Mouse (Mus musculus) liver, embryonic 12.5 days (tissue): ENCODE measurements around the gene Enah. TPM values are rescaled to one million over a fixed set of nuclear protein-coding genes. Genes with fewer than 3 reads are reported as not detected.

Source experiments
- ATAC-seq: fragments of 200-750 bp; cut with Nextera tagmentation; 2 replicates; pipeline ENCODE4 v1.8.0; 2017; ENCODE audit warnings: moderate number of reproducible peaks, mild to moderate bottlenecking, moderate library complexity
- H3K27ac ChIP-seq: fragments of 300-500 bp; sonication (generic); 2 replicates; pipeline ENCODE4 v1.5.1; 2016; ENCODE audit warnings: mild to moderate bottlenecking
- H3K27me3 ChIP-seq: fragments of 300-500 bp; sonication (generic); replicated peaks from 2 replicates; pipeline ENCODE4 v1.6.1; 2016; ENCODE audit warnings: mild to moderate bottlenecking, moderate library complexity
- H3K36me3 ChIP-seq: fragments of 300-500 bp; sonication (generic); 2 replicates; pipeline ENCODE4 v1.6.1; 2016; ENCODE audit warnings: mild to moderate bottlenecking, moderate library complexity
- H3K4me1 ChIP-seq: fragments of 300-500 bp; sonication (generic); 2 replicates; pipeline ENCODE4 v1.6.1; 2016
- H3K4me2 ChIP-seq: fragments of 300-500 bp; sonication (generic); 2 replicates; pipeline ENCODE4 v1.6.1; 2016; ENCODE audit warnings: mild to moderate bottlenecking, moderate library complexity
- H3K4me3 ChIP-seq: fragments of 300-500 bp; sonication (generic); 2 replicates; pipeline ENCODE4 v1.5.1; 2016; ENCODE audit warnings: mild to moderate bottlenecking, moderate library complexity
- H3K9ac ChIP-seq: fragments of 300-500 bp; sonication (generic); 2 replicates; pipeline ENCODE4 v1.6.1; 2016; ENCODE audit warnings: mild to moderate bottlenecking, moderate library complexity
- H3K9me3 ChIP-seq: fragments of 300-500 bp; sonication (generic); replicated peaks from 2 replicates; pipeline ENCODE4 v1.6.1; 2016; ENCODE audit warnings: mild to moderate bottlenecking, moderate library complexity
- WGBS: fragments of 180-500 bp; shearing (Covaris S2); methylation state at CpG from one replicate; pipeline ENCODE4 v1.1.7; 2016; ENCODE audit not compliant: insufficient replicate concordance; 5-methylcytosine and 5-hydroxymethylcytosine counted together
- polyA plus RNA-seq: library from polyadenylated mRNA; unstranded; fragments of >200 nt; fragmentation: Nextera tagmentation; extraction: Ambion mirVana; gene quantifications from 2 replicates; pipeline ENCODE4 v1.2.1, GENCODE M21; 2016

The Enah gene
- polyA plus RNA-seq, 1 experiment from 2014 or later = 2.8 TPM

DNA sequence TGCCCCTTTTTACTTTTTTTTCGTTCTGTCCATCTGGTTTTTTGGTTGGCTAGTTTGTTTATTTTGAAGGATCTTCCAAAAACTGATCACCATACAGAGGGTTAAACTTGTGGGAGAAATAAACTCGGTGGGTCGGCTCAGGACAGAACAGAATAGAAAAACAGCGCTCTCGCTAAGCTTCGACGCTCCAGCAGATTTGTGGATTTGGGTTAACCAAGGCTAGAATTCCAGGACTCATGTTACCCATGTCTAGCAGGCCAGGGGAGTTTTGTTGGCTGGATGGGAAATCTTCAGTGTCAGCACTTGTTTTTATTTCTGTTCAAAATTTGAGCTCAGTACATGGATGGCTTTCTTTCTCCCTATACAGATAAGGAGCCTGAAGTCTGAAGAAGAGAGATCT lies 30.0 kb upstream of the Enah start:
- no peak overlapping the region for H3K9ac ChIP-seq
- H3K9me3 ChIP-seq = no peaks in the 10 kb centered on the region
- WGBS = 73% methylated on average over 7 of the region's 7 CpGs
- no peaks in the 10 kb centered on the region for H3K27me3 ChIP-seq
- H3K4me3 ChIP-seq = no peak overlapping the region
- H3K4me1 ChIP-seq = no peaks in the 10 kb centered on the region
- ATAC-seq = no peak
- no peak overlapping the region for H3K27ac ChIP-seq
- H3K36me3 ChIP-seq = no peaks in the 10 kb centered on the region
- no peak overlapping the region for H3K4me2 ChIP-seq

DNA sequence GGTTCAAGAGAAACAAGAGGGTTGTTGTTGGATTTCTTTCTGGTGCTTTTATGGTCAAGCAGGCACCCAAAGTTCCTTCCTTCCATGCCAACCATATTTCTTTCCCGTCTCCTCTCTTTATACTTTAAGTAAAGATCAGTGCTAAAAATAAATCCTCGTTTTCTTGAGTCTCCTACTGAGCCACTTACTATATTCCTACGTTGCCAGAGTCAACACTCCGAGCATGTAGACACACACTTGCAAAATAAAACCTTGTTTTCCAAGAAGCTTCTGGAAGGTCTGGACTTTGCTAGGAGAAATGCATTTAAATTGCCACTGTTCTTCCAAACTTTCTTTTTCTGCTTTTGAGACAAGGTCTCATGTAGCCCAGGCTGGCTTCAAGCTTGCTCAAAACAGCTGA lies 28.3 kb upstream of the Enah start:
- H3K4me3 ChIP-seq = no peak overlapping the region
- WGBS = 60% methylated on average over 4 of the region's 4 CpGs
- H3K9ac ChIP-seq = no peak overlapping the region
- ATAC-seq = no peak
- no peak overlapping the region for H3K4me2 ChIP-seq
- H3K36me3 ChIP-seq = no peaks in the 10 kb centered on the region
- no peaks in the 10 kb centered on the region for H3K4me1 ChIP-seq
- H3K9me3 ChIP-seq = no peaks in the 10 kb centered on the region
- no peak overlapping the region for H3K27ac ChIP-seq
- no peaks in the 10 kb centered on the region for H3K27me3 ChIP-seq

DNA sequence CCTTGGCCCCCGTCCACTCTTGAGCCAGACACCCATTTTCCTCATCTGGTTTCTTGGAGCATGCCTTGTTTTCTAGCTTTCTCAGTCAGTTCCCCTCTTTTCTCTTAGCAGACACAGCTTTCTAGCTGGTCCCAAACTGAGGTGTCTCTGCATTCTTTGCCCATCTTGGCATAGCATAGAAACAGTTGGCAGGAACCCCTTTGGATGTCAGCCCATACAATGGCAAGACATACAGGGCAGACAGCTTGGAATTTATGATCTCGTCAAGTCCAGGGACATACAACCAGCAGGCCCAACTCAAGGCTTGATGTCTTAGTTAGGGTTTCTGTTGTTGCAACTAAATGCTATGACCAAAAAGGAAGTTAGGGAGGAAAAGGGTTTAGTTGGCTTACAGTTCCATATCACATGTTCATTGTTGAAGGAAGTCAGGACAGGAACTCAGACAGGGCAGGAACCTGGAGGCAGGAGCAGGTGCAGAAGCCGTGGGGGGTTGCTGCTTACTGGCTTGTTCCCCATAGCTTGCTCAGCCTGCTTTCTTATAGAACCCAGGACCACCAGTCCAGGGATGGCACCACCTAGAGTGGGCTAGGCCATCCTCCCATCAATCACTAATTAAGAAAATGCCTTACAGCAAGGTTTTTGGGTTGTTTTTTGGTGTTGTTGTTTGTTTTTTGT lies 27.4 kb upstream of the Enah start:
- no peaks in the 10 kb centered on the region for H3K9me3 ChIP-seq
- no peak for ATAC-seq
- no peak overlapping the region for H3K4me3 ChIP-seq
- H3K9ac ChIP-seq = no peak overlapping the region
- WGBS = 69% methylated on average over 3 of the region's 3 CpGs
- H3K36me3 ChIP-seq = no peaks in the 10 kb centered on the region
- H3K27ac ChIP-seq = no peak overlapping the region
- no peaks in the 10 kb centered on the region for H3K4me1 ChIP-seq
- H3K4me2 ChIP-seq = no peak overlapping the region
- H3K27me3 ChIP-seq = no peaks in the 10 kb centered on the region

DNA sequence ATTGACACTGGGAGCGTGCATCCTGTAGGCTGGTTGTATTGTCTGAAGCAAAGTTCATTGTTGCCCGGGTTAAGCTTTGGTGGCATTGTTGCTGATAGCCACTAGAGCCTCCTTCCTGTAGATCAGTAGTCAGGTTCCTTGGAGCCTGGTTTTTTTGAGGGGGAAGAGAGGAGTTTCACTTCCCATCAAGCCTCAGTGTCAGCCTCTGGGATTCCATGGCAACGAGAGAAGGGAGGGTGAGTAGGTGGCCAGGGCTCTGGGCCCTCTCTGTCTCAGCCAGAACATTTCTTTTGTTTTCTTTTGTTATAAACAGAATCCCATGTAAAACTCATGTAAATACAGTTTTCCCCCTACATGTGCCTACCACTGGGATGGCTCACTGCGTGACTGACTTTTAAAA lies 25.4 kb upstream of the Enah start:
- H3K36me3 ChIP-seq = no peaks in the 10 kb centered on the region
- H3K4me3 ChIP-seq = no peak overlapping the region
- no peak overlapping the region for H3K27ac ChIP-seq
- no peaks in the 10 kb centered on the region for H3K9me3 ChIP-seq
- 64% methylated on average over 4 of the region's 4 CpGs for WGBS
- no peaks in the 10 kb centered on the region for H3K27me3 ChIP-seq
- ATAC-seq = no peak
- no peaks in the 10 kb centered on the region for H3K4me1 ChIP-seq
- H3K9ac ChIP-seq = no peak overlapping the region
- no peak overlapping the region for H3K4me2 ChIP-seq

DNA sequence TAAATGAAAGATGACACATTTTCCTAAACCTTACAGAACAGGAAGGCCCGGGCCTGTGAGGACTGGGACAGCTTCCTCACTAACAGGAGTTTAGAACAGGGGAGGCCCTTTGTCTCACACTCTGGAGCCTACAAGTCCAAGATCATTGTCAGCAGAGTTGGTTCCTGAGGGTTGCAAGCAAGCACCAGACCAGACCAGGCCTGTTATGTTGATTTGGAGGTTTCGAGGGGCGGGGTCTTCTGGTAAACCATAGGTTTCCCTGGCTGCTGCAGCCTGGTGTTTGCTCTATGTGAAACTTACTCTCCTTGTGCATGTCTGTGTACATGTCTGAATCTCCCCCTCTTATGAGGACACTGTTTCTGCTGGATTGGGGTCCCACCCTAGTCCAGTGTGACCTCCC lies 20.7 kb upstream of the Enah start:
- no peak overlapping the region for H3K4me2 ChIP-seq
- H3K9ac ChIP-seq = no peak overlapping the region
- H3K27ac ChIP-seq = no peak overlapping the region
- H3K4me1 ChIP-seq = no peaks in the 10 kb centered on the region
- no peak overlapping the region for H3K4me3 ChIP-seq
- 62% methylated on average over 3 of the region's 3 CpGs for WGBS
- ATAC-seq = no peak
- H3K9me3 ChIP-seq = no peaks in the 10 kb centered on the region
- no peaks in the 10 kb centered on the region for H3K27me3 ChIP-seq
- H3K36me3 ChIP-seq = no peaks in the 10 kb centered on the region

DNA sequence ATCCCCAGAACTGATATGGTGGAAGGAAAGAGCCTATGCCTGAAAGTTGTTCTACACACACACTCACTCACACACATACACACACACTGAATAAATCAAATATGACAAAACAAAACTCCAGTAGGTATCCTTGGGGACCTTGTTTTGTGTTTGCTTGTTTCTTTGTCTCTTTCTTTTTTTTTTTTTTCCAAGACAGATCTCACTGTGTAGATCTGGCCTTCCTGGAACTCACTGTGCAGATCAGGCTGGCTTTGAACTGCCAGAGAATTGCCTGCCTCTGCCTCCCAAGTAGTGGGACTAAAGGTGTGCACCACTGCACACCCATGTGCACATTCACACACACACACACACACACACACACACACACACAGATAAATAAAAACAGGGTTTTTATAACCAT lies 12.0 kb upstream of the Enah start:
- no peak overlapping the region for H3K4me3 ChIP-seq
- no peaks in the 10 kb centered on the region for H3K27me3 ChIP-seq
- H3K27ac ChIP-seq = no peak overlapping the region
- no peaks in the 10 kb centered on the region for H3K4me1 ChIP-seq
- no peaks in the 10 kb centered on the region for H3K36me3 ChIP-seq
- H3K9ac ChIP-seq = no peak overlapping the region
- no peak for ATAC-seq
- no peaks in the 10 kb centered on the region for H3K9me3 ChIP-seq
- H3K4me2 ChIP-seq = no peak overlapping the region

DNA sequence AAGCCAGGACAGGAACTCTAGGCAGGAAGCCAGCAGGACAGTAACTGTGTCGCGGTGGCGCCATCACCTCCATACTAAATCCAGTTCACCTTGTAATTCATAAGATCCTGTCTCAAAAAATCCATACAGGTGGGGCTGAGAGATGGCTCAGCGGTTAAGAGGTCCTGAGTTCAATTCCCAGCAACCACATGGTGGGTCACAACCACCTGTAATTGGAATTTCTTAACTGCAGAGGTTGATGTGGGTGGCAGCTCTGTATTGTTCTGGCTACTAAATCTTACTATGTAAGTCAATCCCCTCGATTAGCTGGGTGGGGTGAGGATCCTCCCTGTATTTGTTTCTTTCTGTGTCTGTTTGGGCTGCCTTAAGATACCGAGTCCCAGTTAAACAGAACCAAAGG lies 11.3 kb upstream of the Enah start:
- WGBS = 52% methylated on average over 6 of the region's 6 CpGs
- Histone ChIP-seq H3K4me3 (no peak overlapping the region), H3K9me3 (no peaks in the 10 kb centered on the region), H3K36me3 (no peaks in the 10 kb centered on the region), H3K27me3 (no peaks in the 10 kb centered on the region), H3K27ac (no peak overlapping the region), H3K9ac (no peak overlapping the region), H3K4me2 (no peak overlapping the region), H3K4me1 (no peaks in the 10 kb centered on the region)
- ATAC-seq = no peak

DNA sequence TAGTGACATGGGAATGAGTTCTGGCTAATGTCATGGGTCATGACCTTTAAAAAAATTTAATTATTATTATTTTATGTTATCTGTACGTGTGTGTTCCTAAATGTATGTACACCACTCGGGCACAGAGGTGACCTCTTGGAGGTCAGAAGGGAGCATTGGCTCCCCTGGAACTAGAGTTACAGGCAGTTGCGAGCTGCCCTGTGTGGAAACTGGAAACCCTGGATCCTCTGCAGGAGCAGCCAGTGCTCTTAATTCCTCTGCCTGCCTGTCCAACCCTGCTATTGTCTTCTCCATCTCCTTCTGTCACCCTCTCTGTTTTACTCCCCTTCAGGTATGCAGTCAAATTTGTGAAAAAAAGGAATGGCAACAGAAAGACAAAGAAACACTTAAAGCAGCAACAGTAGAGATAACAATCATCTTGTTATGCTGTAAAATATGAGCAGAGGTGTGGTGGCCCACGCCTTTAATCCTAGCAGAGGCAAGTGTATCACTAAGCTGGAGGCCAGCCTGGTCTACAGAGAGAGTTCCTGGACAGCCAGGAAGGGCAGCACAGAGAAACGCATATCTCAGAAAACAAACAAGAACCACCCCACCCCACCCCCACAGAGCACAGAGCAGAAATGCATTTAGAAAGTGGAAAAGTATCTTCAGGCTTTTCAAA lies 10.3 kb upstream of the Enah start:
- H3K36me3 ChIP-seq = no peaks in the 10 kb centered on the region
- H3K4me1 ChIP-seq = no peaks in the 10 kb centered on the region
- 47% methylated on average over 5 of the region's 5 CpGs for WGBS
- H3K9ac ChIP-seq = no peak overlapping the region
- H3K4me2 ChIP-seq = no peak overlapping the region
- H3K27ac ChIP-seq = no peak overlapping the region
- no peaks in the 10 kb centered on the region for H3K9me3 ChIP-seq
- no peaks in the 10 kb centered on the region for H3K27me3 ChIP-seq
- H3K4me3 ChIP-seq = no peak overlapping the region
- no peak for ATAC-seq

DNA sequence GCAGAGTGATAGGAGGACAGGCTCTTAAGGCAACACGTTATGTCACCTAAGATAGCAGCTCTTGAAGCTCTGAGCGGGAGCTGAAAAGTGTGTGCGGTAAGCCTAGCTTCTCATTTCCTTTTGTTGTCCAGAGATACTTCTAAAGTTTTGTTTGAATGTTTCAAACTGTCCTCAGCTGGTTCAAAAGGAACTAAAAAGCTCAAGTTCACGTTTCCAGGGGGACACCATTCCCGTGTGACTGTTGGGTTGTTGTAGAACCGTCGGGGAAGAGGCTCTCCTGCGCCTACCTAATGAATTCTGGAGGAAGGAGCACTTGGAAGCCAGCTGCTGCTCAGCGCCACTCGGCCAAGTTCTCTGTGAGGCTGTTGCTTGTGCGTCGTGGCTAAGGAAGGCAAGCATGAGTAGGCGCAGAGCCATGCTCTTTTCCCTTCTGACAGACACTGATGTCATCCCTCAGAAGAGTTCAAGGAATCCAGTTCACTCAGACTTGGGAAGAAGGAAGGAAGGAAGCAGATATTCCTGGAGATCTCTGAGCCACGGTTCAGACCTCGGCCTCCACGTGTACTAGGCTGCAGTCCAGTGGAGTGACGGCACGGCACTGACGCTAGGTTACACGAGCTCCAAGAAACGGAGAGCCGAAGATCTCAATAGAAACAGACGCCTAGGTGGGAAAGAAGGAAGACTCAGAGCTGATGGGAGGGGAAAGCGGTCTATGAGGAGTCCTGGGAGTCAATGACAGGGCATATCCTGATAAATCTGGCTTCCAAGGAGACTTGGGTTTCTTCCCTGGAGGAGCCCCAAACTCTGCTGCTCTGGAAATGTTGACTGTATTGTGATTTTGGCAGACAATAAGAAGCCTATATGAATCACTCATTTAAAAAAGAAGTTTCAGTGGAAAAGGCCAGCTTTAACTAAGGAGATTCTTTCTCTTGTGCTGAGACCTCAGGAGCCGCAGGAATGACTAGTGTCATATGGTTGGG lies 8.7 kb upstream of the Enah start:
- H3K4me1 ChIP-seq = no peaks in the 10 kb centered on the region
- H3K9me3 ChIP-seq = no peaks in the 10 kb centered on the region
- H3K27me3 ChIP-seq = peaks cover 2% of the 10 kb centered on the region; the same call in 1 of the 2 replicates
- no peaks in the 10 kb centered on the region for H3K36me3 ChIP-seq
- no peak overlapping the region for H3K27ac ChIP-seq
- 68% methylated on average over 25 of the region's 25 CpGs for WGBS
- H3K9ac ChIP-seq = no peak overlapping the region
- no peak overlapping the region for H3K4me2 ChIP-seq
- no peak for ATAC-seq
- H3K4me3 ChIP-seq = no peak overlapping the region

DNA sequence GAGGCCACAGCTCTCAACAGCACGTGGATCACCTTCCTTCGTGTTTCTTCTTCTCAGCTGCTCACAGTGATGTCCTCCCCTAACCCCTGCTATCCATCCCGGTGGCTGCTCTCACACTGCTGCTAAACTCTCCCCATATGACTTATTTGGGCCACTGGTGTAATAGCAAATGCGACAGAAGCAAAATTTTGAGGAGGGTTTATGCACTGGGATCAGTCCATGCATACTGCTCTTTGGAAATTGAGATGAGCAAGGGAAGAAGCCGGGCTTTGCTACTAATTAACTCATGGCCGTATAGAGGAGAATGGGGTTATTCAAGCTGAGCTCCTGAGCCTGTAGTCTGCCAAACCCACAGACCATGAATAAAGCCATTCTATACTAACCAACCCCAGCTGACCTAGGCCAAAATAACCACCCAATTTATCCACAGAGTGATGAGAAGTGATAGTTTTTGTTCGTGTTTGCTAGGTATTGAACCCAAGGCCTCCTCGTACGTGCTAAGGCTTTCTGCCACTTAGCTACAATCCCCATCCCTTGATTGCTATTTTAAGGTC lies 7.7 kb upstream of the Enah start:
- no peak overlapping the region for H3K27ac ChIP-seq
- no peak overlapping the region for H3K4me3 ChIP-seq
- H3K9ac ChIP-seq = no peak overlapping the region
- H3K9me3 ChIP-seq = no peaks in the 10 kb centered on the region
- no peak for ATAC-seq
- H3K4me1 ChIP-seq = no peaks in the 10 kb centered on the region
- WGBS = 71% methylated on average over 9 of the region's 9 CpGs
- H3K27me3 ChIP-seq = peaks cover 10% of the 10 kb centered on the region
- H3K4me2 ChIP-seq = no peak overlapping the region
- no peaks in the 10 kb centered on the region for H3K36me3 ChIP-seq

DNA sequence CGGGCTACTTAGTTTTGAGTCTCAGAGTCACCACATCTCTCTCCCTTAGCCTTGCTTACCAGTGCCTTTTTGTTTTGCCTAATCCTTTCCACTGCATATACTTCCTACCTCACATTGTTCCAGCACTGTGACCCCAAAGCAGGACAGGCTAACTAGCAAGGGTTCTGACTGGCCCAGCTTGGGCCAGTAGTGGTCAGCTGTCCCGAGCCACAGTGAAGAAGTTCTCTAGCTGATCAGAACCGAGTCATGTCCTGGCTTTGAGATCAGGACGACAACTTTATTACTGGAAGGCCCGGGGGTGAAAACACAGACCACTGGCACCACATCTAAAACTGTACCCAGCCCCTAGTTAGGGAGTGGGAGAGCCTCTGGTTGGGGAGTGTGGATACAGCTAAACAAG lies 7.0 kb upstream of the Enah start:
- H3K9me3 ChIP-seq = no peaks in the 10 kb centered on the region
- WGBS = 70% methylated on average over 5 of the region's 5 CpGs
- no peak overlapping the region for H3K27ac ChIP-seq

DNA sequence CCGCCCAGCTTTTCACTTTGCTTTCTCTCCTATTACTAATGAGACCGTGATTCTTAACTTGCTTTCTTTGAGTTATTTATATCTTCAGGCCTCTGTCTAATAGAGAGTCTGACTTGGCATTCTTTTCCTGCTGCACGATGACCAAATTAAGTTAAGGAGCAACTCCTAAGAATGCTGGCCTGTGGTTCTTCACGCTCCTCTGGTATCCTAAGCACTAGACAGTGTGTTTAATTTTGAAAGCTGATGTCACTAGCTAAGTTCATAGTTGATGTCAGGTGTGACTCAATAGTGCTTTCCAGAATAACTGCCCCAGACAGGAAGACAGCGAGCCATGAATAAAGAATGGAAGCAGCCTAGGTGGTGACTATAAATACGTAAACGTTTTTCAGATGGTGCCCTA lies 6.3 kb upstream of the Enah start:
- no peak overlapping the region for H3K4me2 ChIP-seq
- no peak for ATAC-seq
- H3K36me3 ChIP-seq = no peaks in the 10 kb centered on the region
- no peak overlapping the region for H3K9ac ChIP-seq
- H3K4me3 ChIP-seq = no peak overlapping the region
- no peaks in the 10 kb centered on the region for H3K4me1 ChIP-seq
- 62% methylated on average over 7 of the region's 7 CpGs for WGBS
- H3K27me3 ChIP-seq = peaks cover 24% of the 10 kb centered on the region
- no peaks in the 10 kb centered on the region for H3K9me3 ChIP-seq
- no peak overlapping the region for H3K27ac ChIP-seq

More for the DNA sequence above, 7.0 kb upstream of the Enah start:
- H3K36me3 ChIP-seq = no peaks in the 10 kb centered on the region
- H3K27me3 ChIP-seq = peaks cover 17% of the 10 kb centered on the region
- no peak for ATAC-seq
- H3K9ac ChIP-seq = no peak overlapping the region
- no peaks in the 10 kb centered on the region for H3K4me1 ChIP-seq
- no peak overlapping the region for H3K4me3 ChIP-seq
- H3K4me2 ChIP-seq = no peak overlapping the region
